Mouse (Mus musculus): ENCODE measurements around the gene 1700067K01Rik.

1700067K01Rik gene

GRCm38 (mm10) chr8:84052746-84053145 lies 51.4 kb downstream of the 1700067K01Rik start:
- DNase-seq (ENCODE audit: low spot score in 2 of 2): peak in 1 of 2 experiments; percentile 58

- no peak for DNase-seq (ENCODE audit: low spot score in 2 of 2)
Measured at GRCm38 (mm10) chr8:84053229-84053628, 51.9 kb downstream of the 1700067K01Rik start.

Measured in spleen, postnatal 10 days (tissue).